Mouse (Mus musculus): ENCODE data around the gene Atp5l. TPM values are rescaled to one million over a fixed set of nuclear protein-coding genes. Genes with fewer than 3 reads are reported as not detected.

Atp5l gene
- 1,351 and 2,218 TPM in 2 replicates for polyA plus RNA-seq (2015; fragmentation: Nextera tagmentation; extraction: Ambion mirVana)

GRCm38 (mm10) chr9:44920374-44921122 lies at the start of gene Atp5l:
Gene Atp5l (minus strand): TSS chr9:44920742.

GRCm38 (mm10) chr9:44965126-44965832 lies 44.7 kb upstream of the Atp5l start, which contains the start of gene Ube4a:
Gene Ube4a (minus strand): TSS chr9:44965600.

GRCm38 (mm10) chr9:44881221-44881871 lies 39.2 kb downstream of the Atp5l start, which contains the start of gene Kmt2a:
Gene Kmt2a (minus strand): TSS chr9:44881296.

Other genes with a start within 250 kb of the Atp5l start
- gene Treh, start 247.5 kb downstream of the Atp5l start, polyA plus RNA-seq (2015; fragmentation: Nextera tagmentation; extraction: Ambion mirVana) = not detected in 2 replicates
- 21.2 and 29.1 TPM in 2 replicates for gene Phldb1, start 185.5 kb downstream of the Atp5l start, polyA plus RNA-seq (2015; fragmentation: Nextera tagmentation; extraction: Ambion mirVana)
- 79.0 and 102 TPM in 2 replicates for gene Arcn1, start 152.9 kb downstream of the Atp5l start, polyA plus RNA-seq (2015; fragmentation: Nextera tagmentation; extraction: Ambion mirVana)
- gene Ift46, start 152.8 kb downstream of the Atp5l start, polyA plus RNA-seq (2015; fragmentation: Nextera tagmentation; extraction: Ambion mirVana) = 96.9 and 113 TPM in 2 replicates
- 4.5 and 8.0 TPM in 2 replicates for gene Tmem25, start 121.4 kb downstream of the Atp5l start, polyA plus RNA-seq (2015; fragmentation: Nextera tagmentation; extraction: Ambion mirVana)
- gene Ttc36, start 117.7 kb downstream of the Atp5l start, polyA plus RNA-seq (2015; fragmentation: Nextera tagmentation; extraction: Ambion mirVana) = 21.7 and 33.9 TPM in 2 replicates
- 9.0 and 9.5 TPM in 2 replicates for gene Kmt2a, start 39.4 kb downstream of the Atp5l start, polyA plus RNA-seq (2015; fragmentation: Nextera tagmentation; extraction: Ambion mirVana)
- gene Ube4a, start 44.9 kb upstream of the Atp5l start, polyA plus RNA-seq (2015; fragmentation: Nextera tagmentation; extraction: Ambion mirVana) = 12.6 and 18.2 TPM in 2 replicates
- gene Cd3g, start 59.7 kb upstream of the Atp5l start, polyA plus RNA-seq (2015; fragmentation: Nextera tagmentation; extraction: Ambion mirVana) = 0.30 and 0.85 TPM in 2 replicates
- 0.08 and 0.18 TPM in 2 replicates for gene Cd3d, start 61.0 kb upstream of the Atp5l start, polyA plus RNA-seq (2015; fragmentation: Nextera tagmentation; extraction: Ambion mirVana)
- 0.07 and 0.32 TPM in 2 replicates for gene Cd3e, start 88.9 kb upstream of the Atp5l start, polyA plus RNA-seq (2015; fragmentation: Nextera tagmentation; extraction: Ambion mirVana)
- 3.0 and 5.8 TPM in 2 replicates for gene Mpzl2, start 119.1 kb upstream of the Atp5l start, polyA plus RNA-seq (2015; fragmentation: Nextera tagmentation; extraction: Ambion mirVana)
- 1.4 and 2.1 TPM in 2 replicates for gene Mpzl3, start 134.4 kb upstream of the Atp5l start, polyA plus RNA-seq (2015; fragmentation: Nextera tagmentation; extraction: Ambion mirVana)
- 1.5 and 4.0 TPM in 2 replicates for gene Jaml, start 158.4 kb upstream of the Atp5l start, polyA plus RNA-seq (2015; fragmentation: Nextera tagmentation; extraction: Ambion mirVana)
- 1.8 and 3.7 TPM in 2 replicates for gene Scn2b, start 197.0 kb upstream of the Atp5l start, polyA plus RNA-seq (2015; fragmentation: Nextera tagmentation; extraction: Ambion mirVana)
- gene Scn4b, start 217.7 kb upstream of the Atp5l start, polyA plus RNA-seq (2015; fragmentation: Nextera tagmentation; extraction: Ambion mirVana) = 0.20 and 0.23 TPM in 2 replicates